Comparison of ENCODE assay signal across 16 mouse cellular contexts in genomic region chr6:129559641-129560027, GRCm38 (mm10). TPM values are rescaled to one million over a fixed set of nuclear protein-coding genes. Genes with fewer than 3 reads are reported as not detected.
DNase-seq lines count a peak whose midpoint lies in the region; ATAC-seq and TF ChIP-seq lines count a peak whose summit lies in the region.
"Had no signal": no experiment of that assay in that cellular context is flagged by ENCODE, and none has a peak within 500 bp of the region (broad histone marks: within the 10 kb centered on the region; RNA-seq: fewer than 3 reads in every experiment).

No protein-coding gene starts in this region.

- no peaks in the 10 kb centered on the region for H3K4me1 ChIP-seq in intestine, embryonic 15.5 days (replicated peaks)
- no peaks in the 10 kb centered on the region for H3K4me1 ChIP-seq in intestine, postnatal 0 days (replicated peaks; ENCODE audit: control insufficient read depth, insufficient read depth, low read length)
- H3K4me1 ChIP-seq in forebrain, embryonic 13.5 days, result peaks cover 10% of the 10 kb centered on the region
- no peaks in the 10 kb centered on the region for H3K4me1 ChIP-seq in hindbrain, embryonic 16.5 days (ENCODE audit: control insufficient read depth, insufficient read depth, low read depth, low read length)

- TF ChIP-seq CTCF in intestine, postnatal 0 days (IDR thresholded peaks at IDR 0.05; ENCODE audit: low read depth), result no peak

- H3K36me3 ChIP-seq in intestine, embryonic 15.5 days, result no peaks in the 10 kb centered on the region
- H3K36me3 ChIP-seq in intestine, postnatal 0 days (ENCODE audit: control insufficient read depth, insufficient read depth), result no peaks in the 10 kb centered on the region
- H3K36me3 ChIP-seq in forebrain, embryonic 13.5 days (ENCODE audit: poor library complexity, severe bottlenecking), result no peaks in the 10 kb centered on the region
- H3K36me3 ChIP-seq in hindbrain, embryonic 16.5 days (ENCODE audit: control insufficient read depth, insufficient read depth, low read length), result no peaks in the 10 kb centered on the region
- H3K36me3 ChIP-seq in myocyte (ENCODE audit: control insufficient read depth, insufficient read depth), result no peaks in the 10 kb centered on the region
- H3K36me3 ChIP-seq: liver, embryonic 12.5 days had no signal

- H3K27ac ChIP-seq in intestine, embryonic 15.5 days, result no peak overlapping the region
- H3K27ac ChIP-seq in intestine, postnatal 0 days (ENCODE audit: low read depth, low read length), result no peak overlapping the region
- H3K27ac ChIP-seq in forebrain, embryonic 13.5 days, result no peak overlapping the region
- H3K27ac ChIP-seq in hindbrain, embryonic 16.5 days (ENCODE audit: low read depth, low read length), result no peak overlapping the region
- H3K27ac ChIP-seq: liver, embryonic 12.5 days had no signal

- H3K9ac ChIP-seq in intestine, embryonic 15.5 days, result no peak overlapping the region
- H3K9ac ChIP-seq in intestine, postnatal 0 days (ENCODE audit: low read depth, low read length), result no peak overlapping the region
- H3K9ac ChIP-seq in forebrain, embryonic 13.5 days, result no peak overlapping the region
- no peak overlapping the region for H3K9ac ChIP-seq in hindbrain, embryonic 16.5 days (ENCODE audit: low read depth, low read length)
- H3K9ac ChIP-seq: liver, embryonic 12.5 days had no signal

- H3K4me2 ChIP-seq in intestine, embryonic 15.5 days (replicated peaks), result no peak overlapping the region
- H3K4me2 ChIP-seq in intestine, postnatal 0 days (replicated peaks; ENCODE audit: low read depth), result no peak overlapping the region
- H3K4me2 ChIP-seq in forebrain, embryonic 13.5 days, result no peak overlapping the region
- no peak overlapping the region for H3K4me2 ChIP-seq in hindbrain, embryonic 16.5 days (ENCODE audit: low read length)
- H3K4me2 ChIP-seq in myocyte (ENCODE audit: low read depth), result peak overlapping the region; percentile 63
- H3K4me2 ChIP-seq: liver, embryonic 12.5 days had no signal

- H3K4me3 ChIP-seq in intestine, embryonic 15.5 days (replicated peaks), result no peak overlapping the region
- no peak overlapping the region for H3K4me3 ChIP-seq in intestine, postnatal 0 days (ENCODE audit: low read depth, low read length)
- no peak overlapping the region for H3K4me3 ChIP-seq in forebrain, embryonic 13.5 days
- H3K4me3 ChIP-seq in hindbrain, embryonic 16.5 days (ENCODE audit: low read length), result no peak overlapping the region
- H3K4me3 ChIP-seq in myocyte, result no peak overlapping the region
- H3K4me3 ChIP-seq: liver, embryonic 12.5 days had no signal

- H3K27me3 ChIP-seq in intestine, embryonic 15.5 days (replicated peaks), result no peaks in the 10 kb centered on the region
- no peaks in the 10 kb centered on the region for H3K27me3 ChIP-seq in intestine, postnatal 0 days (replicated peaks; ENCODE audit: control insufficient read depth, insufficient read depth, low read length)
- no peaks in the 10 kb centered on the region for H3K27me3 ChIP-seq in forebrain, embryonic 13.5 days
- no peaks in the 10 kb centered on the region for H3K27me3 ChIP-seq in hindbrain, embryonic 16.5 days (replicated peaks; ENCODE audit: control insufficient read depth, insufficient read depth, low read length)
- H3K27me3 ChIP-seq in myocyte (ENCODE audit: control insufficient read depth, insufficient read depth, insufficient read length), result no peaks in the 10 kb centered on the region
- H3K27me3 ChIP-seq: liver, embryonic 12.5 days had no signal

- DNase-seq in layer of hippocampus, adult 18-20 months (ENCODE audit: low spot score in 2 of 2), result no peak
- DNase-seq in adrenal gland, postnatal 25 days, result no peak
- DNase-seq in adrenal gland, postnatal 10 days, result no peak

- H3ac ChIP-seq in myocyte (ENCODE audit: control insufficient read depth, insufficient read length), result no peak overlapping the region

- 53% methylated on average over 4 of the region's 4 CpGs for WGBS in intestine, embryonic 15.5 days
- 57% methylated on average over 4 of the region's 4 CpGs for WGBS in intestine, postnatal 0 days
- 55% methylated on average over 4 of the region's 4 CpGs for WGBS in forebrain, embryonic 13.5 days
- 65% methylated on average over 4 of the region's 4 CpGs for WGBS in hindbrain, embryonic 16.5 days

- no peaks in the 10 kb centered on the region for H3K79me2 ChIP-seq in myocyte (ENCODE audit: control insufficient read depth, insufficient read depth)

- H3K9me3 ChIP-seq in intestine, embryonic 15.5 days, result no peaks in the 10 kb centered on the region
- no peaks in the 10 kb centered on the region for H3K9me3 ChIP-seq in intestine, postnatal 0 days (ENCODE audit: control insufficient read depth)
- H3K9me3 ChIP-seq in forebrain, embryonic 13.5 days (replicated peaks), result no peaks in the 10 kb centered on the region
- no peaks in the 10 kb centered on the region for H3K9me3 ChIP-seq in hindbrain, embryonic 16.5 days (ENCODE audit: control insufficient read depth, low read length)
- H3K9me3 ChIP-seq: liver, embryonic 12.5 days had no signal

- no peak for TF ChIP-seq POLR2A in myocyte (IDR thresholded peaks at IDR 0.05; ENCODE audit: insufficient read length, low read depth)

- ATAC-seq in intestine, embryonic 15.5 days, result peak; percentile 24; the same call in 1 of the 2 replicates
- ATAC-seq in intestine, postnatal 0 days, result no peak; the same call in 1 of the 2 replicates
- peak; percentile 16 for ATAC-seq in forebrain, embryonic 13.5 days
- peak; percentile 53 for ATAC-seq in hindbrain, embryonic 16.5 days

TF ChIP-seq in myocyte, 11 proteins besides CTCF, POLR2A, EP300 and RAD21:
- TF ChIP-seq REST (IDR thresholded peaks at IDR 0.05; ENCODE audit: insufficient read depth, insufficient read length), result no peak
- TF ChIP-seq USF1 (IDR thresholded peaks at IDR 0.05; ENCODE audit: low read depth), result no peak
- TF ChIP-seq POLR2AphosphoS2 (IDR thresholded peaks at IDR 0.05; ENCODE audit: insufficient read length, low read depth), result no peak
- TF ChIP-seq TCF12 (IDR thresholded peaks at IDR 0.05; ENCODE audit: insufficient read depth, poor library complexity, severe bottlenecking), result no peak
- TF ChIP-seq MAX (IDR thresholded peaks at IDR 0.05; ENCODE audit: low read depth), result no peak

RNA-seq across cellular contexts. Expression of gene Klre1, which starts 18.1 kb away (rescaled TPM):
- polyA plus RNA-seq in intestine, embryonic 15.5 days (2015; fragmentation: Nextera tagmentation; extraction: Ambion mirVana), result not detected in 2 replicates
- polyA plus RNA-seq in intestine, postnatal 0 days (2015; fragmentation: Nextera tagmentation; extraction: Ambion mirVana), result not detected in 2 replicates
- polyA plus RNA-seq in forebrain, embryonic 13.5 days (2015; fragmentation: Nextera tagmentation; extraction: Ambion mirVana), result not detected in 2 replicates
- polyA plus RNA-seq in hindbrain, embryonic 16.5 days (2015; fragmentation: Nextera tagmentation; extraction: Ambion mirVana), result not detected in 2 replicates
- not detected for polyA plus RNA-seq in myocyte (2012; fragmentation: generic; extraction: Trizol)
- not detected for total RNA-seq in layer of hippocampus, adult 18-20 months (2021)
- not detected in 2 replicates for total RNA-seq in adrenal gland, postnatal 25 days (2021)
- not detected for total RNA-seq in adrenal gland, postnatal 10 days (2021)
- total RNA-seq: gastrocnemius, postnatal 25 days; layer of hippocampus, postnatal 25 days; left cerebral cortex, postnatal 36 days had no signal
- polyA plus RNA-seq: heart, embryonic 14.5 days; liver, embryonic 12.5 days; stomach, embryonic 14.5 days had no signal

RNA-seq across cellular contexts. Expression of gene Gabarapl1, which starts 26.7 kb away (rescaled TPM):
- 38.5 and 43.7 TPM in 2 replicates for polyA plus RNA-seq in intestine, embryonic 15.5 days (2015; fragmentation: Nextera tagmentation; extraction: Ambion mirVana)
- 30.7 and 31.8 TPM in 2 replicates for polyA plus RNA-seq in intestine, postnatal 0 days (2015; fragmentation: Nextera tagmentation; extraction: Ambion mirVana)
- 125 and 126 TPM in 2 replicates for polyA plus RNA-seq in forebrain, embryonic 13.5 days (2015; fragmentation: Nextera tagmentation; extraction: Ambion mirVana)
- polyA plus RNA-seq in hindbrain, embryonic 16.5 days (2015; fragmentation: Nextera tagmentation; extraction: Ambion mirVana), result 237 and 271 TPM in 2 replicates
- polyA plus RNA-seq in myocyte (2012; fragmentation: generic; extraction: Trizol), result 53.6 TPM
- 100 to 1,000 TPM; 745 to 780 TPM for total RNA-seq in layer of hippocampus, adult 18-20 months (2021)
- 251 and 260 TPM in 2 replicates for total RNA-seq in adrenal gland, postnatal 25 days (2021)
- total RNA-seq in adrenal gland, postnatal 10 days (2021), result 100 to 1,000 TPM; 141 to 191 TPM

RNA-seq across cellular contexts. Expression of gene Klrd1, which starts 31.9 kb away (rescaled TPM):
- polyA plus RNA-seq in intestine, embryonic 15.5 days (2015; fragmentation: Nextera tagmentation; extraction: Ambion mirVana), result 1.3 and 1.8 TPM in 2 replicates
- polyA plus RNA-seq in intestine, postnatal 0 days (2015; fragmentation: Nextera tagmentation; extraction: Ambion mirVana), result 0.99 and 1.4 TPM in 2 replicates
- polyA plus RNA-seq in forebrain, embryonic 13.5 days (2015; fragmentation: Nextera tagmentation; extraction: Ambion mirVana), result not detected in 2 replicates
- not detected in 2 replicates for polyA plus RNA-seq in hindbrain, embryonic 16.5 days (2015; fragmentation: Nextera tagmentation; extraction: Ambion mirVana)
- polyA plus RNA-seq in myocyte (2012; fragmentation: generic; extraction: Trizol), result not detected
- total RNA-seq in layer of hippocampus, adult 18-20 months (2021), result not detected
- total RNA-seq in adrenal gland, postnatal 25 days (2021), result not detected in 2 replicates
- 1 to 10 TPM; 1.2 to 1.7 TPM for total RNA-seq in adrenal gland, postnatal 10 days (2021)
- total RNA-seq: gastrocnemius, postnatal 25 days; layer of hippocampus, postnatal 25 days had no signal
- polyA plus RNA-seq: cortical plate, adult 2 months; heart, embryonic 14.5 days had no signal

RNA-seq across cellular contexts. Expression of gene Tmem52b, which starts 47.3 kb away (rescaled TPM):
- polyA plus RNA-seq in intestine, embryonic 15.5 days (2015; fragmentation: Nextera tagmentation; extraction: Ambion mirVana), result 0.09 TPM in 1 of 2 replicates, not detected in the other
- 0.08 and 0.18 TPM in 2 replicates for polyA plus RNA-seq in intestine, postnatal 0 days (2015; fragmentation: Nextera tagmentation; extraction: Ambion mirVana)
- not detected in 2 replicates for polyA plus RNA-seq in forebrain, embryonic 13.5 days (2015; fragmentation: Nextera tagmentation; extraction: Ambion mirVana)
- polyA plus RNA-seq in hindbrain, embryonic 16.5 days (2015; fragmentation: Nextera tagmentation; extraction: Ambion mirVana), result not detected in 2 replicates
- not detected for polyA plus RNA-seq in myocyte (2012; fragmentation: generic; extraction: Trizol)
- total RNA-seq in layer of hippocampus, adult 18-20 months (2021), result not detected
- total RNA-seq in adrenal gland, postnatal 25 days (2021), result not detected in 2 replicates
- total RNA-seq in adrenal gland, postnatal 10 days (2021), result not detected
- total RNA-seq: gastrocnemius, postnatal 25 days; layer of hippocampus, postnatal 25 days; left cerebral cortex, postnatal 36 days had no signal
- polyA plus RNA-seq: cortical plate, adult 2 months; heart, embryonic 14.5 days; liver, embryonic 12.5 days; stomach, embryonic 14.5 days; thymus, postnatal 0 days had no signal

RNA-seq across cellular contexts. Expression of gene Olr1, which starts 52.7 kb away (rescaled TPM):
- polyA plus RNA-seq in intestine, embryonic 15.5 days (2015; fragmentation: Nextera tagmentation; extraction: Ambion mirVana), result 0.04 and 0.13 TPM in 2 replicates
- polyA plus RNA-seq in intestine, postnatal 0 days (2015; fragmentation: Nextera tagmentation; extraction: Ambion mirVana), result 0.07 and 0.13 TPM in 2 replicates
- polyA plus RNA-seq in forebrain, embryonic 13.5 days (2015; fragmentation: Nextera tagmentation; extraction: Ambion mirVana), result not detected in 2 replicates
- polyA plus RNA-seq in hindbrain, embryonic 16.5 days (2015; fragmentation: Nextera tagmentation; extraction: Ambion mirVana), result not detected in 2 replicates
- 0.11 TPM for polyA plus RNA-seq in myocyte (2012; fragmentation: generic; extraction: Trizol)
- not detected for total RNA-seq in layer of hippocampus, adult 18-20 months (2021)
- total RNA-seq in adrenal gland, postnatal 25 days (2021), result 0.24 TPM in 1 of 2 replicates, not detected in the other
- under 1 TPM in 1 of 2 experiments, not detected in 1; 0.09 TPM for total RNA-seq in adrenal gland, postnatal 10 days (2021)
- total RNA-seq: gastrocnemius, postnatal 25 days; layer of hippocampus, postnatal 25 days; left cerebral cortex, postnatal 36 days had no signal
- polyA plus RNA-seq: cortical plate, adult 2 months; stomach, embryonic 14.5 days had no signal
